Comparison of ENCODE assay signal across 9 mouse cellular contexts in the genomic region with DNA sequence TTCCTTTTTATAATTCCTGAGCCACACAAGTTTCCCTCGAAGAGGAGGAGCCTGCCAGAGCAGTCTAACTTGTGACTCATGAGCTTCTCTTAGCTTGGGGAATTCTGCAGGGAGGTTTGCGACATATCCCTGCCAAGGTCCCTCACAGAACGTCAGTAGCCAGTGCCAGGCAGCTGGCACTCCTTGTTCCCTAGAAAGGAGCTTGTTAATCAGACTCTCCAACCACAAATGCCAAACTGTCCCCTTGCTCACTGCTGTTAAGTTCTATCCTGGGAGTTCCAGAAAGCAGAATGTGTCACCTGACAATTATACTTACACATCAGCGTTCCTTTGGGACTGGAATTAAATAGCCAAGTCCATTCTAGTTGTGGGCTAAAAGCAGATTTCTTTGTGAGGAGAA.
A peak's percentile ranks its signal among the peaks of the same experiment; 100 is the strongest.
DNase-seq lines count a peak whose midpoint lies in the region; ATAC-seq lines count a peak whose summit lies in the region.
"Had no signal": no experiment of that assay in that cellular context is flagged by ENCODE, and none has a peak within 500 bp of the region (broad histone marks: within the 10 kb centered on the region; RNA-seq: fewer than 3 reads in every experiment).

No protein-coding gene starts in this region.

- H3K36me3 ChIP-seq in kidney, embryonic 16.5 days (ENCODE audit: insufficient read depth, low read length), result no peaks in the 10 kb centered on the region

- peaks cover 19% of the 10 kb centered on the region for H3K4me1 ChIP-seq in kidney, embryonic 16.5 days (ENCODE audit: insufficient read depth, low read length)

- H3K27ac ChIP-seq in kidney, embryonic 16.5 days (ENCODE audit: low read length), result no peak overlapping the region

- H3K9me3 ChIP-seq in kidney, embryonic 16.5 days (ENCODE audit: low read length), result no peaks in the 10 kb centered on the region

- H3K4me2 ChIP-seq in kidney, embryonic 16.5 days (replicated peaks; ENCODE audit: low read depth, low read length), result no peak overlapping the region

- H3K27me3 ChIP-seq in kidney, embryonic 16.5 days (ENCODE audit: insufficient read depth, low read length), result no peaks in the 10 kb centered on the region

- DNase-seq in kidney, adult 9 months, result peak; percentile 44
- DNase-seq in adrenal gland, postnatal 25 days, result peak; percentile 64
- peak; percentile 73 to 76 for DNase-seq in heart, adult 9 months (ENCODE audit: low spot score in 2 of 2)
- DNase-seq in lung, adult 18-20 months, result peak; percentile 66 to 83
- DNase-seq in c-Kit-positive CD71-positive TER-119-positive erythroid progenitor cells, embryonic 14.5 days (ENCODE audit: low spot score), result no peak
- no peak for DNase-seq in embryo, embryonic 11 days

- WGBS in kidney, embryonic 16.5 days, result 67% methylated on average over 4 of the region's 4 CpGs

- no peak for ATAC-seq in kidney, embryonic 16.5 days (ENCODE audit: low FRiP score, low TSS enrichment)
- ATAC-seq in megakaryocyte progenitor cell, adult 5-6 weeks (replicated peaks; ENCODE audit: poor library complexity), result no peak

- H3K4me3 ChIP-seq in kidney, embryonic 16.5 days (ENCODE audit: low read length), result no peak overlapping the region
- H3K4me3 ChIP-seq: erythroblast, embryonic 14.5 days had no signal

- H3K9ac ChIP-seq in kidney, embryonic 16.5 days (replicated peaks; ENCODE audit: low read length), result no peak overlapping the region

Comparison
In these comparisons a context has a peak if more than half of its experiments do, and no peak if none do; other contexts are left out.
1. DNase-seq: peak in kidney, adult 9 months (single experiment), adrenal gland, postnatal 25 days (single experiment), heart, adult 9 months (2 of 2) and lung, adult 18-20 months (2 of 2); none in c-Kit-positive CD71-positive TER-119-positive erythroid progenitor cells, embryonic 14.5 days (single experiment) and embryo, embryonic 11 days (single experiment).